Mouse (Mus musculus) ovary, adult 18-20 months (tissue): Measurements from ENCODE around the gene Maf.

Experiments
- DNase-seq: peaks from one replicate; pipeline ENCODE4 v3.0.0; 2022; ENCODE audit warnings: low spot score, mixed read lengths

Maf gene

GRCm38 (mm10) chr8:115705591-115706110 lies 1.9 kb downstream of the Maf start:
- DNase-seq = peak; percentile 34

- no peak for DNase-seq
These were observed 4.5 kb downstream of the Maf start for GRCm38 (mm10) chr8:115703056-115703455.

- DNase-seq = no peak
These were observed 6.6 kb downstream of the Maf start for GRCm38 (mm10) chr8:115701001-115701400.

- DNase-seq = no peak
These were observed 8.4 kb downstream of the Maf start for GRCm38 (mm10) chr8:115699151-115699550.

- DNase-seq = no peak
These were observed 10.2 kb downstream of the Maf start for GRCm38 (mm10) chr8:115697410-115697809.

GRCm38 (mm10) chr8:115696661-115697060 lies 10.9 kb downstream of the Maf start:
- no peak for DNase-seq

GRCm38 (mm10) chr8:115687349-115687748 lies 20.2 kb downstream of the Maf start:
- DNase-seq = no peak

- DNase-seq = no peak
These were observed 24.3 kb downstream of the Maf start for GRCm38 (mm10) chr8:115683309-115683708.

- DNase-seq = no peak
These were observed 28.1 kb downstream of the Maf start for GRCm38 (mm10) chr8:115679539-115679938.

GRCm38 (mm10) chr8:115664866-115665265 lies 42.7 kb downstream of the Maf start:
- no peak for DNase-seq

GRCm38 (mm10) chr8:115650110-115650521 lies 57.5 kb downstream of the Maf start:
- DNase-seq = peak; percentile 20

GRCm38 (mm10) chr8:115645139-115645538 lies 62.5 kb downstream of the Maf start:
- no peak for DNase-seq

GRCm38 (mm10) chr8:115641936-115642335 lies 65.7 kb downstream of the Maf start:
- DNase-seq = no peak

- no peak for DNase-seq
These were observed 67.6 kb downstream of the Maf start for GRCm38 (mm10) chr8:115639951-115640350.

GRCm38 (mm10) chr8:115636751-115637150 lies 70.8 kb downstream of the Maf start:
- no peak for DNase-seq
